Mouse (Mus musculus): Measurements from ENCODE around the gene Trim56.

DNA sequence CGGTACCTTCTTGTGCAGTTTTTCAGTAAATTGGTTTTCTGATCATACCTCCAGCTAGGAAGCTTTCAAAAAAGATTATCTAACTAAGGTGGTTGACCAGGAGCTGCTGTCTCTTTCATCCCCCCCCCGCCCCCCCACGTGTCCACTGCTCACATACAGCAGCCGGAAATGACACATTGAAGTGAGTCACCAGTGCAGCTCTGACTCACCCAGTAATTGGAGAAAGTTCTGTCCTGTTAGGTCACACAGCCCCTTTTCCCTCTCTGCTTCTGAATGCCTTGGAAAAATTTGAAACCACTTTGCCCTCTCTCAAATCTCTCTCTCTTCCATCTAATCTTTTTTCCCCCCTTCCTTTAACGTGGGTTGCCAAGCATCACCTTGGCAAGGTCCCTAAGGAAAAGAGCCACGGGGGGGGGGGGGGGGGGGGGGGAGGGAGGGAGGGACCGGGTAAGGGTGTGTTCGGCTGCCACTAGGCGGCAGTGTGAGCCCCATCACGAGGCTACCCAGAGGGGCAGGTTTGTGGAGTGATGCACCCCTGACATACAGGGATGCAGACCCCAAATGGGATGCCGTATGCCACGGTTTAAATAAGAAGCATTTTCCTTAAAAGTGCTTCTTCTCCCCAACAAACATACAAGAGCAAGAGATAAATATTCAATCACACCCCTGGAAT is 54.1 kb downstream of the Trim56 start:
- TF ChIP-seq CTCF (IDR thresholded peaks at IDR 0.05; ENCODE audit: borderline replicate concordance, control insufficient read depth, extremely low read depth, insufficient read depth, low read length, poor library complexity) (peak; percentile 40; the same call in 1 of the 2 replicates), POLR2A (IDR thresholded peaks at IDR 0.05; ENCODE audit: control insufficient read depth, extremely low read depth, insufficient read depth, low read length, poor library complexity) (no peak)
